Mouse (Mus musculus) heart, embryonic 11.5 days (tissue): Measurements from ENCODE around the gene Rhd. TPM values are rescaled to one million over a fixed set of nuclear protein-coding genes. Genes with fewer than 3 reads are reported as not detected.
"Not testable (repeated sequence)": the region's sequence is repeated elsewhere in the genome, so short reads cannot be mapped to it uniquely, and the experiment has no call there.

Source experiments
- ATAC-seq: fragments of 200-750 bp; cut with Nextera tagmentation; replicated peaks from 2 replicates; pipeline ENCODE4 v1.8.0; 2017; ENCODE audit warnings: moderate library complexity; ENCODE audit not compliant: insufficient number of reproducible peaks, low FRiP score, low TSS enrichment
- H3K27ac ChIP-seq: fragments of 300-500 bp; sonication (generic); 2 replicates; pipeline ENCODE4 v1.5.1; 2014; ENCODE audit warnings: mild to moderate bottlenecking, low read depth, low read length
- H3K27me3 ChIP-seq: fragments of 300-500 bp; sonication (generic); 2 replicates; pipeline ENCODE4 v1.6.1; 2014; ENCODE audit warnings: mild to moderate bottlenecking, low read length, mixed read lengths; ENCODE audit not compliant: control insufficient read depth, insufficient read depth
- H3K36me3 ChIP-seq: fragments of 300-500 bp; sonication (generic); 2 replicates; pipeline ENCODE4 v1.6.1; 2014; ENCODE audit warnings: mild to moderate bottlenecking, low read length, moderate library complexity, mixed read lengths; ENCODE audit not compliant: control insufficient read depth, insufficient read depth
- H3K4me1 ChIP-seq: fragments of 300-500 bp; sonication (generic); 2 replicates; pipeline ENCODE4 v1.6.1; 2014; ENCODE audit warnings: low read length; ENCODE audit not compliant: control insufficient read depth, insufficient read depth
- H3K4me2 ChIP-seq: fragments of 300-500 bp; sonication (generic); 2 replicates; pipeline ENCODE4 v1.6.1; 2014; ENCODE audit warnings: mild to moderate bottlenecking, moderate library complexity
- H3K4me3 ChIP-seq: fragments of 300-500 bp; sonication (generic); 2 replicates; pipeline ENCODE4 v1.5.1; 2014; ENCODE audit warnings: low read depth, low read length
- H3K9ac ChIP-seq: fragments of 300-500 bp; sonication (generic); 2 replicates; pipeline ENCODE4 v1.6.1; 2014; ENCODE audit warnings: mild to moderate bottlenecking, low read depth, low read length, moderate library complexity
- H3K9me3 ChIP-seq: fragments of 300-500 bp; sonication (generic); replicated peaks from 2 replicates; pipeline ENCODE4 v1.6.1; 2016; ENCODE audit warnings: low read length; ENCODE audit not compliant: control insufficient read depth
- WGBS: fragments of 180-500 bp; shearing (Covaris S2); extraction: QIAGEN DNeasy Blood & Tissue Kit; methylation state at CpG from one replicate; pipeline ENCODE4 v1.1.7; 2014; ENCODE audit not compliant: insufficient replicate concordance; 5-methylcytosine and 5-hydroxymethylcytosine counted together
- polyA plus RNA-seq: library from polyadenylated mRNA; unstranded; fragments of >200 nt; fragmentation: Nextera tagmentation; extraction: Ambion mirVana; gene quantifications from 2 replicates; pipeline ENCODE4 v1.2.1, GENCODE M21; 2014

Rhd gene
- polyA plus RNA-seq, 1 experiment from 2014 or later = 68.6 TPM

GRCm38 (mm10) chr4:134897256-134897655 lies 32.9 kb downstream of the Rhd start:
- no peaks in the 10 kb centered on the region for H3K4me1 ChIP-seq
- H3K9me3 ChIP-seq = no peaks in the 10 kb centered on the region
- H3K36me3 ChIP-seq = peaks cover 23% of the 10 kb centered on the region
- no peak overlapping the region for H3K4me3 ChIP-seq
- WGBS = 90% methylated on average over 6 of the region's 6 CpGs
- no peak overlapping the region for H3K27ac ChIP-seq
- no peaks in the 10 kb centered on the region for H3K27me3 ChIP-seq
- no peak overlapping the region for H3K9ac ChIP-seq
- H3K4me2 ChIP-seq = no peak overlapping the region
- ATAC-seq = no peak

GRCm38 (mm10) chr4:134901126-134901525 lies 36.8 kb downstream of the Rhd start:
- Histone ChIP-seq H3K4me2 (no peak overlapping the region), H3K4me3 (no peak overlapping the region), H3K27me3 (no peaks in the 10 kb centered on the region), H3K36me3 (peaks cover 35% of the 10 kb centered on the region), H3K4me1 (no peaks in the 10 kb centered on the region), H3K9me3 (no peaks in the 10 kb centered on the region), H3K27ac (no peak overlapping the region), H3K9ac (no peak overlapping the region)
- WGBS = 89% methylated on average over 8 of the region's 8 CpGs
- ATAC-seq = no peak

GRCm38 (mm10) chr4:134903046-134903445 lies 38.7 kb downstream of the Rhd start:
- peaks cover 30% of the 10 kb centered on the region for H3K36me3 ChIP-seq
- no peak overlapping the region for H3K27ac ChIP-seq

GRCm38 (mm10) chr4:134911406-134911805 lies 47.1 kb downstream of the Rhd start:
- H3K4me1 ChIP-seq, H3K4me3 ChIP-seq, ATAC-seq, H3K27me3 ChIP-seq, H3K27ac ChIP-seq, H3K9me3 ChIP-seq, H3K4me2 ChIP-seq, H3K9ac ChIP-seq: not testable (repeated sequence)
- peaks cover 11% of the 10 kb centered on the region; the same call in 1 of the 2 replicates for H3K36me3 ChIP-seq
- WGBS = 99% methylated on average over 6 of the region's 8 CpGs

More at GRCm38 (mm10) chr4:134903046-134903445, 38.7 kb downstream of the Rhd start:
- H3K4me1 ChIP-seq = no peaks in the 10 kb centered on the region
- H3K27me3 ChIP-seq = no peaks in the 10 kb centered on the region
- H3K4me2 ChIP-seq = no peak overlapping the region
- no peak overlapping the region for H3K9ac ChIP-seq
- WGBS = 83% methylated on average over 7 of the region's 7 CpGs
- H3K9me3 ChIP-seq = no peaks in the 10 kb centered on the region
- H3K4me3 ChIP-seq = no peak overlapping the region
- no peak for ATAC-seq

GRCm38 (mm10) chr4:134913413-134913812 lies 49.1 kb downstream of the Rhd start:
- no peaks in the 10 kb centered on the region for H3K27me3 ChIP-seq
- WGBS = 27% methylated on average over 3 of the region's 3 CpGs
- H3K27ac ChIP-seq = no peak overlapping the region
- peaks cover 11% of the 10 kb centered on the region; the same call in 1 of the 2 replicates for H3K36me3 ChIP-seq
- H3K4me2 ChIP-seq = peak overlapping the region; percentile 86
- no peak overlapping the region for H3K9ac ChIP-seq
- no peak for ATAC-seq
- peaks cover 8% of the 10 kb centered on the region for H3K4me1 ChIP-seq
- H3K4me3 ChIP-seq = peak overlapping the region; percentile 68
- no peaks in the 10 kb centered on the region for H3K9me3 ChIP-seq

- peak overlapping the region; percentile 68 for H3K4me3 ChIP-seq
- peak; percentile 66 for ATAC-seq
- WGBS = 2% methylated on average over 43 of the region's 43 CpGs
- peaks cover 8% of the 10 kb centered on the region for H3K4me1 ChIP-seq
- peak overlapping the region; percentile 86 for H3K4me2 ChIP-seq
- H3K27ac ChIP-seq = peak overlapping the region; percentile 89
- H3K9me3 ChIP-seq = no peaks in the 10 kb centered on the region
- no peaks in the 10 kb centered on the region for H3K27me3 ChIP-seq
- H3K36me3 ChIP-seq = 0 out of 2 replicates have a peak, but pooled peaks cover 2% of the 10 kb centered on the region
- H3K9ac ChIP-seq = peak overlapping the region; percentile 79
Observed at GRCm38 (mm10) chr4:134914122-134914863, 50.0 kb downstream of the Rhd start.

GRCm38 (mm10) chr4:134914864-134915209 lies 50.5 kb downstream of the Rhd start, which contains the start of gene Tmem50a:
Tmem50a (minus strand) TSS chr4:134915024.
- 0 out of 2 replicates have a peak, but pooled peaks cover 2% of the 10 kb centered on the region for H3K36me3 ChIP-seq
- H3K9me3 ChIP-seq = no peaks in the 10 kb centered on the region
- H3K27me3 ChIP-seq = no peaks in the 10 kb centered on the region
- peak within 1 kb of the TSS; percentile 68 for H3K4me3 ChIP-seq
- peaks cover 8% of the 10 kb centered on the region for H3K4me1 ChIP-seq
- peak within 1 kb of the TSS; percentile 79 for H3K9ac ChIP-seq
- ATAC-seq = peak; percentile 92
- under 1% methylated on average over 25 of the region's 25 CpGs for WGBS
- H3K27ac ChIP-seq = peak within 1 kb of the TSS; percentile 89
- H3K4me2 ChIP-seq = peak within 1 kb of the TSS; percentile 86

GRCm38 (mm10) chr4:134915223-134916050 lies 51.1 kb downstream of the Rhd start:
- 53% methylated on average over 14 of the region's 14 CpGs for WGBS
- no peak overlapping the region for H3K27ac ChIP-seq
- ATAC-seq = no peak

More at GRCm38 (mm10) chr4:134915223-134916050, 51.1 kb downstream of the Rhd start:
- 0 out of 2 replicates have a peak, but pooled peaks cover 2% of the 10 kb centered on the region for H3K36me3 ChIP-seq
- H3K4me2 ChIP-seq = peak overlapping the region; percentile 86
- H3K9me3 ChIP-seq = no peaks in the 10 kb centered on the region
- peak overlapping the region; percentile 79; the same call in 1 of the 2 replicates for H3K9ac ChIP-seq
- peaks cover 8% of the 10 kb centered on the region for H3K4me1 ChIP-seq
- no peaks in the 10 kb centered on the region for H3K27me3 ChIP-seq
- peak overlapping the region; percentile 68 for H3K4me3 ChIP-seq
